Mouse (Mus musculus) intestine, embryonic 16.5 days (tissue): ENCODE results near the gene Hs3st3a1. TPM values are rescaled to one million over a fixed set of nuclear protein-coding genes. Genes with fewer than 3 reads are reported as not detected.

Experiments used
- ATAC-seq: fragments of 200-750 bp; cut with Nextera tagmentation; 2 replicates; pipeline ENCODE4 v1.8.0; 2017; ENCODE audit warnings: moderate TSS enrichment, moderate library complexity
- H3K27ac ChIP-seq: fragments of 300-500 bp; sonication (generic); 2 replicates; pipeline ENCODE4 v1.5.1; 2014; ENCODE audit warnings: mild to moderate bottlenecking, low read length
- H3K27me3 ChIP-seq: fragments of 300-500 bp; sonication (generic); replicated peaks from 2 replicates; pipeline ENCODE4 v1.6.1; 2014; ENCODE audit warnings: low read length, control low read depth, mixed read lengths; ENCODE audit not compliant: control insufficient read depth, insufficient read depth
- H3K36me3 ChIP-seq: fragments of 300-500 bp; sonication (generic); 2 replicates; pipeline ENCODE4 v1.6.1; 2014; ENCODE audit warnings: low read length, control low read depth; ENCODE audit not compliant: control insufficient read depth, insufficient read depth
- H3K4me1 ChIP-seq: fragments of 300-500 bp; sonication (generic); 2 replicates; pipeline ENCODE4 v1.6.1; 2014; ENCODE audit warnings: low read length, control low read depth, mixed read lengths; ENCODE audit not compliant: control insufficient read depth, insufficient read depth
- H3K4me2 ChIP-seq: fragments of 300-500 bp; sonication (generic); 2 replicates; pipeline ENCODE4 v1.6.1; 2014; ENCODE audit warnings: low read depth, low read length, control low read depth
- H3K4me3 ChIP-seq: fragments of 300-500 bp; sonication (generic); 2 replicates; pipeline ENCODE4 v1.5.1; 2014; ENCODE audit warnings: mild to moderate bottlenecking, low read length
- H3K9ac ChIP-seq: fragments of 300-500 bp; sonication (generic); 2 replicates; pipeline ENCODE4 v1.6.1; 2014; ENCODE audit warnings: low read depth, low read length
- H3K9me3 ChIP-seq: fragments of 300-500 bp; sonication (generic); 2 replicates; pipeline ENCODE4 v1.6.1; 2016; ENCODE audit warnings: low read length, control low read depth; ENCODE audit not compliant: control insufficient read depth
- WGBS: fragments of 180-500 bp; shearing (Covaris S2); extraction: QIAGEN DNeasy Blood & Tissue Kit; methylation state at CpG from one replicate; pipeline ENCODE4 v1.1.7; 2014; 5-methylcytosine and 5-hydroxymethylcytosine counted together
- polyA plus RNA-seq: library from polyadenylated mRNA; unstranded; fragments of >200 nt; fragmentation: Nextera tagmentation; extraction: Ambion mirVana; gene quantifications from 2 replicates; pipeline ENCODE4 v1.2.1, GENCODE M21; 2015

Hs3st3a1 gene
- polyA plus RNA-seq, 1 experiment from 2014 or later = 0.97 TPM

DNA sequence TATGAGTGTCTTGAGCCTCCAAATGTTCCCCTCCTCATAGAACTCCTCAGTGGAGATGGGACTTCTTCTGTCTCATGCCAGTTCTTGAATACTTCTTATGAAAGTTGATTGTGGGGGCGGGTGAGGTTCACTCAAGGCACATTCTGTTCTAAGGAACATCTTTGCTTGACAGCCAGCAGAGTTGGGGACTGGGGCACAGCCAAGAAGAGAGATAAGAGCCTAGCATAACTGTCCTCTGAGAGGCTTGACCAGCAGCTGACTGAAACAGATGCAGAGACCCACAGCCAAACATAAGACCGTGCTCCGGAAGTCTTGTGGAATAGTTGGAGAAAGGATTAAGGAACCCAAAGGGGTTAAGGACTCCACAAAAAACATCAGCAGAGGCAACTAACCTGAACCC, 102.1 kb downstream of the Hs3st3a1 start:
- Histone ChIP-seq H3K9ac (no peak overlapping the region), H3K4me2 (no peak overlapping the region), H3K27ac (no peak overlapping the region), H3K4me1 (no peaks in the 10 kb centered on the region), H3K4me3 (no peak overlapping the region), H3K27me3 (no peaks in the 10 kb centered on the region), H3K36me3 (no peaks in the 10 kb centered on the region), H3K9me3 (no peaks in the 10 kb centered on the region)
- no peak for ATAC-seq
- 90% methylated on average over 3 of the region's 3 CpGs for WGBS

DNA sequence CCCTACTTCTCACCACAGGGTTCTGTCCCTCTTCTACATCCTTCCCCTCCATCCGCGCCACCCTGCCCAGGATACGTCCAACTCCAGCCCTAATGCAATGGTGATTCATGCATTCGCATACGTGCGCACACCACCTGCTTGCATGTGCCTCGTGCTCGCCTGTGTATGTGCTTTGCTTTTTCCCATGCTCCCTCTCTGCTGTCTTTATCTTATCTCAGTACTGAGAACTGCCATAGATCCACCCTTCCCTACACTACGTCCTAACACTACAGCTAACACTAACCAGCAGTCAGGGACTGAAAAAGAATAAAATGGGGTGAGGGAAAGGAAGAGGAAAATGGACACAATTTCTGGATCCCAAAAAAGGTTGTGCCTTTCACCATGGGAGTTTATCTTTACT, 106.7 kb downstream of the Hs3st3a1 start:
- Histone ChIP-seq H3K9ac (no peak overlapping the region), H3K4me2 (no peak overlapping the region), H3K9me3 (no peaks in the 10 kb centered on the region), H3K4me1 (0 out of 2 replicates have a peak, but pooled peaks cover 8% of the 10 kb centered on the region), H3K27ac (no peak overlapping the region), H3K27me3 (no peaks in the 10 kb centered on the region), H3K4me3 (no peak overlapping the region), H3K36me3 (no peaks in the 10 kb centered on the region)
- WGBS = 75% methylated on average over 9 of the region's 9 CpGs
- ATAC-seq = peak; percentile 97

DNA sequence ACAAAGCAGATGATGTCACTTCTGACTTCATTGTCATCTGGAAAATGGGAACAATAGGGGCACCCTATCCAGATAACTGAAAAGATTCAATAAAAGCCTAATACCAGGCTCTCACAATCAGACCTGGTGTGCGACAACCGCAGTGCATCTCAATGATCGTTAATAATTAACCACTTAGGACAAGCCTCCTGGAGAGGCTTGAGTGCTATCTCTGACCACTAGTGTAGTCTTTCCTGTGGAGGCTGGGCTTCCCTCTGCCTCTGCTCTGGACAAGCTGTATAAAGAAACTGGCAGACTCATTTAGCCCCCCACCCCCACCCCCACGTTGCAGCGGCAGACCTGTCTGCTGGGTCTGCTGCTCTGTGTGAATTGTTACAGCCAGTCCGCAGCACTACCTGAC, 107.2 kb downstream of the Hs3st3a1 start:
- Histone ChIP-seq H3K9ac (no peak overlapping the region), H3K27me3 (no peaks in the 10 kb centered on the region), H3K4me3 (no peak overlapping the region), H3K9me3 (no peaks in the 10 kb centered on the region), H3K4me1 (0 out of 2 replicates have a peak, but pooled peaks cover 8% of the 10 kb centered on the region), H3K36me3 (no peaks in the 10 kb centered on the region), H3K27ac (no peak overlapping the region), H3K4me2 (no peak overlapping the region)
- 32% methylated on average over 6 of the region's 6 CpGs for WGBS
- peak; percentile 98 for ATAC-seq

DNA sequence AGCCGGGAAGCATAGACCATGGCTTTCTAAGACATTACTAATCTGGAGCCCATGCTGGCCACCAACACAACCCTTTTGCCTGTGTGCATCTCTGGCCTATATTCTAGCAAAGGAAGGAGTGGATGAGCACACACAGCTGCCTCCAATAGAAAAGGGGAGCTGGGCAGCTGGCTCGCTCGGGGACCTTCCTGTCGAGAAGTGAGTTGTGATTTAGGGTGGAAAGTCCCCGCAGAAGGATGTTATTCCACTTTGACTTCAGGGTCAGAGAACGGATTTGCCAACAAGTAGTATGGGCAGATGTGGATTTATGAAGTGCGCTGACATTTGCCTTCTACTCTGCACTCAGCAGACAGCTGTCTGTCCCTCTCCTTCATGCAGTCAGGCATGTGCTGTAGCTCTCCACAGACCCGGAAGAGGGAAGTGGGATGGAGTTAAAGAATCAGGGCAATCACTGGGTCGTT, 108.1 kb downstream of the Hs3st3a1 start:
- Histone ChIP-seq H3K27ac (no peak overlapping the region), H3K36me3 (no peaks in the 10 kb centered on the region)
- 44% methylated on average over 9 of the region's 9 CpGs for WGBS

GRCm38 (mm10) chr11:64544236-64544635, 109.1 kb downstream of the Hs3st3a1 start:
- 47% methylated on average over 5 of the region's 5 CpGs for WGBS
- ATAC-seq = no peak
- 0 out of 2 replicates have a peak, but pooled peaks cover 8% of the 10 kb centered on the region for H3K4me1 ChIP-seq

More for the DNA sequence above, 108.1 kb downstream of the Hs3st3a1 start:
- ATAC-seq = no peak
- Histone ChIP-seq H3K4me1 (0 out of 2 replicates have a peak, but pooled peaks cover 8% of the 10 kb centered on the region), H3K9ac (no peak overlapping the region), H3K4me3 (no peak overlapping the region), H3K4me2 (no peak overlapping the region), H3K9me3 (no peaks in the 10 kb centered on the region), H3K27me3 (no peaks in the 10 kb centered on the region)

DNA sequence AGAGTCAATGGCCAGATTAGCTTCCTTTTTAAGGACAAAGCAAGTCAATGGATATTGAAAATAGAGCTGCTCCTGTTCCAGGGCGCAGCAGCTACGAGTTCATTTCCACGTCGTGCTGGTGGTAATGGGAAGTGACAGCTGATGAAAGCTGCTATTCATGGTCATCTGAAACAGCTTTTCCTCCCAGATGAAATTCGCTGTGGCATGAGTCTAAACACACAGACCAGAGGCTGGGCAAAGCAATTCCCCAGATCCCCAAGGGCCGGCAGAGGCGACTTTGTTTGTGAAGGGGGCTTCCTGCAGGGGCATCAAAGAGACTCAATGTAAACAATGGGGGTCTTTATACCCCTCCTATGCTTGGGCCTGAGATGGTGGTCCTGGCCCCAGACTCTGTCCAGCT, 114.2 kb downstream of the Hs3st3a1 start:
- no peaks in the 10 kb centered on the region for H3K27me3 ChIP-seq
- H3K4me1 ChIP-seq = no peaks in the 10 kb centered on the region
- 36% methylated on average over 7 of the region's 7 CpGs for WGBS
- H3K4me3 ChIP-seq = no peak overlapping the region
- no peak overlapping the region for H3K4me2 ChIP-seq
- no peaks in the 10 kb centered on the region for H3K9me3 ChIP-seq
- no peak for ATAC-seq
- no peak overlapping the region for H3K9ac ChIP-seq
- H3K36me3 ChIP-seq = no peaks in the 10 kb centered on the region
- no peak overlapping the region for H3K27ac ChIP-seq

More at GRCm38 (mm10) chr11:64544236-64544635, 109.1 kb downstream of the Hs3st3a1 start:
- Histone ChIP-seq H3K9me3 (no peaks in the 10 kb centered on the region), H3K36me3 (no peaks in the 10 kb centered on the region), H3K27ac (no peak overlapping the region), H3K9ac (no peak overlapping the region), H3K27me3 (no peaks in the 10 kb centered on the region), H3K4me3 (no peak overlapping the region), H3K4me2 (no peak overlapping the region)

DNA sequence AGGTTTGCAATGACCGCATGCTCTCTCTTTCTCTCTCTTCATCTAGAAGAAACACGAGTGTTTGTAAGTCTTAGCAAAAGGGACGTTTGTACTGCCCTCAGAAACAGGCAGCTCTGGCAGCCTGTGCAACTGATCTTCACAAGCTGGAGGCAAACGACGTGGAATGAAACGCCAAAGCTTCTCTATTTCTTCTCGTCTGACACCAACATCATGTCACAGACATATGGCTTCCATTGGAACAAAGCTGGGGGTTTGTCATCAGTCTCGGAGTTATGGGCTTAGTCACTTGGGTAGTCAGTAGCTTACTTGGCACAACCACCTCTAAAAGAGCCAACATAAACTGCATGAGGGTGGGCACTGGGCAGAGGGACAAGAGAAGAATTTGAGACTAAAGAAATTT, 114.8 kb downstream of the Hs3st3a1 start:
- ATAC-seq = no peak
- Histone ChIP-seq H3K4me3 (no peak overlapping the region), H3K4me2 (no peak overlapping the region)

DNA sequence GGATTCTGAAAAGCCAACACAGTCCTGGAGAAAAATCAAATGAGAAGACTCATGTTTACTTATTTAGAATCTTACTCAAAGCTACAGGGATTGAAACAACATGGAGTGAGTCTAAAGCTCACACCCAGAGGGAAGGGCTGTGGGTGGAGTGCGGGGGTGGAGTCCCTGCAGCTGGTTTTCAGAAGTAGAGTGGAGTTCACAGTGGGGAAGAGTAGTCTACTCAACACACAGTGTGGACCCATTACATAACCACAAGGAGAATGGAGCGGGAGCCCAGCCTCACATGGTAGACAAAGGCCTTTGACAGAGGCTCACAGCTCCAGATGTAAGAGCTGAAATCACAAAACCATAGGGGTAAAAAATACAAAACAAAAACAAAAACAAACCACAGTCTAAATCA, 123.2 kb downstream of the Hs3st3a1 start:
- Histone ChIP-seq H3K27ac (no peak overlapping the region), H3K9me3 (no peaks in the 10 kb centered on the region), H3K4me1 (no peaks in the 10 kb centered on the region), H3K27me3 (no peaks in the 10 kb centered on the region), H3K4me2 (no peak overlapping the region), H3K4me3 (no peak overlapping the region), H3K9ac (no peak overlapping the region), H3K36me3 (no peaks in the 10 kb centered on the region)
- 95% methylated on average over 2 of the region's 2 CpGs for WGBS
- ATAC-seq = no peak

More for the DNA sequence above, 114.8 kb downstream of the Hs3st3a1 start:
- Histone ChIP-seq H3K4me1 (no peaks in the 10 kb centered on the region), H3K36me3 (no peaks in the 10 kb centered on the region), H3K9me3 (no peaks in the 10 kb centered on the region), H3K9ac (no peak overlapping the region), H3K27me3 (no peaks in the 10 kb centered on the region), H3K27ac (no peak overlapping the region)
- WGBS = 56% methylated on average over 8 of the region's 8 CpGs

DNA sequence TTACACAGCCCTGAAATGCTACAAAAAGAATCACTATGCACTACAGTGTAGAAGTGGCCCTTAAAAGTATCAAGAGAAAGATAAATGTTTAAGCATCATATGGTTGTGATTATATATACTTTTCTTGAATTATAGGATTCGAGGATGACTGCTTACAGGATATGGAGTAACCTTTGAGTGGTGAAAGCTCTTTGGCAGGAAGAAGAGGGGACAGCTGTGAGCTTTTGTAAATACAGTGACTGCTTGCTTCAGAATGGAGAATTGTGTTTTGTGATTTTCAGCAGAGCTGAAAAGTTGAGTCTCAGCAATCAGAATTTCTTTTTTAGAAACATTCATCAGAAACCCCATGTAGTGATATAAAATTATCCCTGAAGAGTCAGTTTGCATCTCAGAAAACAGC, 124.3 kb downstream of the Hs3st3a1 start:
- Histone ChIP-seq H3K4me3 (no peak overlapping the region), H3K27ac (no peak overlapping the region), H3K36me3 (no peaks in the 10 kb centered on the region), H3K4me2 (no peak overlapping the region), H3K9me3 (no peaks in the 10 kb centered on the region), H3K9ac (no peak overlapping the region), H3K27me3 (no peaks in the 10 kb centered on the region), H3K4me1 (no peaks in the 10 kb centered on the region)
- ATAC-seq = no peak
- WGBS = 60% methylated on average over 1 of the region's 1 CpGs

GRCm38 (mm10) chr11:64560471-64560870, 125.3 kb downstream of the Hs3st3a1 start:
- Histone ChIP-seq H3K36me3 (no peaks in the 10 kb centered on the region), H3K9ac (no peak overlapping the region), H3K9me3 (no peaks in the 10 kb centered on the region), H3K4me2 (no peak overlapping the region), H3K4me1 (no peaks in the 10 kb centered on the region), H3K27ac (no peak overlapping the region), H3K27me3 (no peaks in the 10 kb centered on the region), H3K4me3 (no peak overlapping the region)
- 77% methylated on average over 2 of the region's 2 CpGs for WGBS
- no peak for ATAC-seq
